Mouse (Mus musculus) embryonic facial prominence, embryonic 14.5 days (tissue): ENCODE data around the gene Rnf32. TPM values are rescaled to one million over a fixed set of nuclear protein-coding genes. Genes with fewer than 3 reads are reported as not detected.

Experiments
- ATAC-seq: fragments of 200-750 bp; cut with Nextera tagmentation; 2 replicates; pipeline ENCODE4 v1.8.0; 2017; ENCODE audit warnings: low read depth, moderate number of reproducible peaks, moderate TSS enrichment
- DNase-seq: peaks from one replicate; pipeline ENCODE4 v3.0.0-alpha.2; 2015; ENCODE audit warnings: low spot score
- H3K27ac ChIP-seq: fragments of 300-500 bp; sonication (generic); replicated peaks from 2 replicates; pipeline ENCODE4 v1.5.1; 2014; ENCODE audit warnings: low read depth, mild to moderate bottlenecking, low read length, moderate library complexity
- H3K27me3 ChIP-seq: fragments of 300-500 bp; sonication (generic); replicated peaks from 2 replicates; pipeline ENCODE4 v1.6.1; 2014; ENCODE audit warnings: low read length; ENCODE audit not compliant: control insufficient read depth, insufficient read depth
- H3K36me3 ChIP-seq: fragments of 300-500 bp; sonication (generic); 2 replicates; pipeline ENCODE4 v1.6.1; 2014; ENCODE audit warnings: low read length, mixed read lengths; ENCODE audit not compliant: control insufficient read depth, insufficient read depth
- H3K4me1 ChIP-seq: fragments of 300-500 bp; sonication (generic); 2 replicates; pipeline ENCODE4 v1.6.1; 2014; ENCODE audit warnings: antibody characterized with exemption, low read length; ENCODE audit not compliant: control insufficient read depth, insufficient read depth
- H3K4me2 ChIP-seq: fragments of 300-500 bp; sonication (generic); 2 replicates; pipeline ENCODE4 v1.6.1; 2014; ENCODE audit warnings: low read depth, mild to moderate bottlenecking, low read length, moderate library complexity, mixed read lengths
- H3K4me3 ChIP-seq: fragments of 300-500 bp; sonication (generic); 2 replicates; pipeline ENCODE4 v1.5.1; 2014; ENCODE audit warnings: low read depth, mild to moderate bottlenecking, low read length
- H3K9ac ChIP-seq: fragments of 300-500 bp; sonication (generic); 2 replicates; pipeline ENCODE4 v1.6.1; 2014; ENCODE audit warnings: low read depth, mild to moderate bottlenecking, low read length, moderate library complexity, mixed read lengths
- H3K9me3 ChIP-seq: fragments of 300-500 bp; sonication (generic); 2 replicates; pipeline ENCODE4 v1.6.1; 2016; ENCODE audit warnings: low read length; ENCODE audit not compliant: control insufficient read depth
- WGBS: fragments of 180-500 bp; shearing (Covaris S2); extraction: QIAGEN DNeasy Blood & Tissue Kit; methylation state at CpG from one replicate; pipeline ENCODE4 v1.1.7; 2014; 5-methylcytosine and 5-hydroxymethylcytosine counted together
- polyA plus RNA-seq: library from polyadenylated mRNA; unstranded; fragments of >200 nt; fragmentation: Nextera tagmentation; extraction: Ambion mirVana; gene quantifications from 2 replicates; pipeline ENCODE4 v1.2.1, GENCODE M21; 2014

The Rnf32 gene
- 3.5 and 6.1 TPM in 2 replicates for polyA plus RNA-seq

- ATAC-seq: peak; percentile 96
Measured at GRCm38 (mm10) chr5:29195570-29196263, at the start of gene Rnf32. Gene Rnf32, plus strand, starts transcription at chr5:29195992.

GRCm38 (mm10) chr5:29150146-29150545 lies 45.6 kb upstream of the Rnf32 start:
- Histone ChIP-seq H3K27me3 (no peaks in the 10 kb centered on the region), H3K27ac (no peak overlapping the region), H3K9ac (no peak overlapping the region), H3K4me3 (no peak overlapping the region), H3K4me2 (no peak overlapping the region), H3K9me3 (no peaks in the 10 kb centered on the region), H3K36me3 (no peaks in the 10 kb centered on the region), H3K4me1 (no peaks in the 10 kb centered on the region)
- DNase-seq: peak; percentile 13
- no peak for ATAC-seq
- 45% methylated on average over 4 of the region's 4 CpGs for WGBS

More at GRCm38 (mm10) chr5:29195570-29196263, at the start of gene Rnf32:
- no peaks in the 10 kb centered on the region for H3K9me3 ChIP-seq
- H3K4me1 ChIP-seq: peaks cover 3% of the 10 kb centered on the region; the same call in 1 of the 2 replicates
- peak; percentile 95 for DNase-seq
- H3K4me3 ChIP-seq: peak within 1 kb of the TSS; percentile 67
- peak within 1 kb of the TSS; percentile 71 for H3K4me2 ChIP-seq
- no peaks in the 10 kb centered on the region for H3K36me3 ChIP-seq
- H3K9ac ChIP-seq: peak within 1 kb of the TSS; percentile 75
- under 1% methylated on average over 46 of the region's 70 CpGs for WGBS
- H3K27me3 ChIP-seq: no peaks in the 10 kb centered on the region
- peak within 1 kb of the TSS; percentile 67 for H3K27ac ChIP-seq

GRCm38 (mm10) chr5:29159849-29160248 lies 35.9 kb upstream of the Rnf32 start:
- H3K36me3 ChIP-seq: no peaks in the 10 kb centered on the region
- no peak for ATAC-seq
- no peak overlapping the region for H3K4me2 ChIP-seq
- H3K9me3 ChIP-seq: no peaks in the 10 kb centered on the region
- H3K4me1 ChIP-seq: no peaks in the 10 kb centered on the region
- 53% methylated on average over 1 of the region's 1 CpGs for WGBS
- DNase-seq: no peak
- no peak overlapping the region for H3K27ac ChIP-seq
- no peaks in the 10 kb centered on the region for H3K27me3 ChIP-seq
- no peak overlapping the region for H3K9ac ChIP-seq
- H3K4me3 ChIP-seq: no peak overlapping the region

GRCm38 (mm10) chr5:29166947-29167346 lies 28.8 kb upstream of the Rnf32 start:
- H3K4me1 ChIP-seq: no peaks in the 10 kb centered on the region
- DNase-seq (no peak), ATAC-seq (no peak)
- no peak overlapping the region for H3K4me3 ChIP-seq
- no peak overlapping the region for H3K9ac ChIP-seq
- no peaks in the 10 kb centered on the region for H3K9me3 ChIP-seq
- no peaks in the 10 kb centered on the region for H3K27me3 ChIP-seq
- no peaks in the 10 kb centered on the region for H3K36me3 ChIP-seq
- no peak overlapping the region for H3K27ac ChIP-seq
- WGBS: 86% methylated on average over 2 of the region's 2 CpGs
- H3K4me2 ChIP-seq: no peak overlapping the region

GRCm38 (mm10) chr5:29170193-29170592 lies 25.6 kb upstream of the Rnf32 start:
- DNase-seq (no peak), ATAC-seq (no peak)
- 62% methylated on average over 6 of the region's 6 CpGs for WGBS
- Histone ChIP-seq H3K9ac (no peak overlapping the region), H3K4me1 (no peaks in the 10 kb centered on the region), H3K27ac (no peak overlapping the region), H3K4me3 (no peak overlapping the region), H3K36me3 (no peaks in the 10 kb centered on the region), H3K27me3 (no peaks in the 10 kb centered on the region), H3K4me2 (no peak overlapping the region), H3K9me3 (no peaks in the 10 kb centered on the region)

- Histone ChIP-seq H3K4me2 (no peak overlapping the region), H3K4me1 (no peaks in the 10 kb centered on the region), H3K9me3 (no peaks in the 10 kb centered on the region), H3K27me3 (no peaks in the 10 kb centered on the region), H3K36me3 (no peaks in the 10 kb centered on the region), H3K9ac (no peak overlapping the region), H3K27ac (no peak overlapping the region), H3K4me3 (no peak overlapping the region)
- DNase-seq (no peak), ATAC-seq (no peak)
Measured at GRCm38 (mm10) chr5:29171165-29171564, 24.6 kb upstream of the Rnf32 start.

GRCm38 (mm10) chr5:29186798-29187197 lies 9.0 kb upstream of the Rnf32 start:
- no peaks in the 10 kb centered on the region for H3K9me3 ChIP-seq
- H3K4me3 ChIP-seq: no peak overlapping the region
- no peaks in the 10 kb centered on the region for H3K36me3 ChIP-seq
- ATAC-seq: no peak
- H3K27me3 ChIP-seq: no peaks in the 10 kb centered on the region
- DNase-seq: peak; percentile 13
- no peak overlapping the region for H3K27ac ChIP-seq
- no peak overlapping the region for H3K4me2 ChIP-seq
- no peak overlapping the region for H3K9ac ChIP-seq
- WGBS: 73% methylated on average over 5 of the region's 5 CpGs
- no peaks in the 10 kb centered on the region for H3K4me1 ChIP-seq

GRCm38 (mm10) chr5:29195231-29195569 lies 592 bp upstream of the Rnf32 start:
- 3% methylated on average over 9 of the region's 9 CpGs for WGBS
- Histone ChIP-seq H3K4me3 (peak overlapping the region; percentile 67), H3K9me3 (no peaks in the 10 kb centered on the region), H3K4me1 (peaks cover 3% of the 10 kb centered on the region; the same call in 1 of the 2 replicates), H3K36me3 (no peaks in the 10 kb centered on the region), H3K9ac (peak overlapping the region; percentile 75), H3K27me3 (no peaks in the 10 kb centered on the region), H3K27ac (peak overlapping the region; percentile 67), H3K4me2 (peak overlapping the region; percentile 71)
- ATAC-seq (no peak), DNase-seq (peak; percentile 5)

GRCm38 (mm10) chr5:29196264-29196658 lies 469 bp downstream of the Rnf32 start:
- no peaks in the 10 kb centered on the region for H3K27me3 ChIP-seq
- no peaks in the 10 kb centered on the region for H3K9me3 ChIP-seq
- H3K4me3 ChIP-seq: peak overlapping the region; percentile 67
- H3K4me2 ChIP-seq: peak overlapping the region; percentile 71
- H3K36me3 ChIP-seq: no peaks in the 10 kb centered on the region
- H3K9ac ChIP-seq: peak overlapping the region; percentile 75
- 9% methylated on average over 12 of the region's 12 CpGs for WGBS
- H3K4me1 ChIP-seq: peaks cover 3% of the 10 kb centered on the region; the same call in 1 of the 2 replicates
- H3K27ac ChIP-seq: no peak overlapping the region; the same call in 1 of the 2 replicates
- DNase-seq: no peak
- 0 out of 2 replicates have a peak, but pooled peaks have one; percentile 4 for ATAC-seq
